Mouse (Mus musculus): ENCODE results near the gene Zfp423. TPM values are rescaled to one million over a fixed set of nuclear protein-coding genes. Genes with fewer than 3 reads are reported as not detected.

Zfp423 gene
- polyA plus RNA-seq, 1 experiment, result 31.1 TPM

- no peak for DNase-seq (ENCODE audit: low read depth)
Observed at GRCm38 (mm10) chr8:87835924-87836323, 123.5 kb downstream of the Zfp423 start.

GRCm38 (mm10) chr8:87835411-87835821, 124.0 kb downstream of the Zfp423 start:
- no peak for DNase-seq (ENCODE audit: low read depth)

GRCm38 (mm10) chr8:87834656-87835055, 124.7 kb downstream of the Zfp423 start:
- no peak for DNase-seq (ENCODE audit: low read depth)

GRCm38 (mm10) chr8:87833841-87834620, 125.4 kb downstream of the Zfp423 start:
- DNase-seq (ENCODE audit: low read depth), result no peak

DNA sequence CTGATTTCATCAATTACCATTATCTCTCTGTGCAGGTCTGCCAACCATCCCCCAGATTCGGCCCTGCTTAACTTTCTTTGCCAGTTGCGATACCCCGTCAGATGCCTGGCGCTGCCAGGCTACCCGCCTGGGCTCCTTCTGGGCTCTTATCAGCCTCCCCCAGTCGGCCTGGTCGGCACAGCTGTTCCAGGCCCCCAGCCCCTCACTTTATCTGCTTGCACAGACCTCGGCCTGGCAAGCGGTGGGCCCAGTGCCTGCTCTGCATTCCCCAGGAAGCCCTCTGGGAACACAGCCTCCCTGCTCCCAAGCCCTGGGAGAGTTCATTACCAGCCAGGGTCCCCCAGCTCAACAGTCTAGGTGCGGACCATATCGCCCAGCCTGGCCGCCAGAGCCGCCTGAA, 126.1 kb downstream of the Zfp423 start:
- DNase-seq (ENCODE audit: low read depth), result no peak

DNA sequence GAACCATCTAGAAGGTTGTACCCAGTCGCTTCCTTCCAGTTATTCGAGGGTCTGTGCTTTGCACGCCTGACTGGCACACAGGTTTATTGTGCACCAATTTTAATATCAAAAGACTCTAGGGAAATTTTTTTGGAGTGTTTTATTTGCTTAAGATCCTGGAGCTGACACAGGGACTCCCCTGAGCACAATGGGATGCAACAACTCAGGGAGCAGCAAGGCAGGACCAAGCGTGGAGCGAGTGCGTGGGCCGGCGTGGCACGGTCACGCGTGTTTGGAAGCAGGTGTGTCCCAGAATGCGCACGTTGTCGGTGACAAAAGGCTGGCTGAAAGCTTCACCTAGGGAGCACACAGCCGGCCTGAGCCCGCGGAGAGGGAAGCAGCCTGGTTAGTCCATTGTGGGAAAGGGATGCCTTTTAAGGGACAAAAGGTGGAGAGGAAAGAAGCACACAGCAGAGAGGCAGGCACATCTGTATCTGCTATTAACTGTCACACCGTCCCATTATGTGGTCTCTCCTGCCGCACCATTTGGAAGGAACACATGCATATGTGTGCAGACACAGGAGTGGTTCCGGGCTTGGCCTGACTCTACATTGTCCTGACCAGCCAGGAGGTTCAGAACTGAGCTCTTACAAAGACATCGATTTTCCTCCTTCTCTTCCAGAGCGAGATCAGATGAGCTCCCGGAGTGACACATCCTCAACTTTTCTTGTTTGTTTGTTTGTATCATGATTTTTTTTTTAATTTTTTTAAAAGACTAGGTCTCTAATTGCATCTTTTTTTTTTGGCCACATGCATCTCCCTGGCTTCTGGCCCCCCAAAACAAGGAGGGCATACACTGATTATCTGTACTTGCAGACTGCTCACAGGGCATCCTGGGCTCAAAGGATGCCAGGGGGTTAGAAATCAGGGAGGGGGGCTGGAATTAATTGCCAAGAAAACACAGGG, 126.7 kb downstream of the Zfp423 start:
- no peak for DNase-seq (ENCODE audit: low read depth)

DNA sequence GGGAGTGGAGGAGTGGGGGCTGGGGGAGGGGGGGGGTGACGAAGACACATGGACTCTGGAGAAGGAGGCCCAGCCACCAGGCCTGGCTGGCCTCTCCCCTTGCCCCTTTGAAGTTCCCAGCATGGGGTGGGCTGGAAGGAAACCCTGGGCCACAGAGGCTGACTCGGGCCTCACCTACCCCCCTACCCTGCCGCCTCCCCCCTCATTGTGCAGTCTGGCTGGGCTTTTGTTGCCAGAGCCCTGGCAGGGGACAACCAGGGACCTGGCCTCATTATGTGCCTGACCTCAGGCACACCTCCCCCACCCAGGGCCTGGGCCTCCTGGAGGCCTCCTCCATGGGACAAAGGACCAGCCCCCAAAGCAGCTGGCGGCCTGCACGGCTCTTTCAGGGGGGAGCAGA, 127.8 kb downstream of the Zfp423 start:
- DNase-seq (ENCODE audit: low read depth), result no peak

- DNase-seq (ENCODE audit: low read depth), result no peak
Observed at GRCm38 (mm10) chr8:87831116-87831515, 128.3 kb downstream of the Zfp423 start.

- DNase-seq (ENCODE audit: low read depth), result no peak
Observed at GRCm38 (mm10) chr8:87830200-87830599, 129.2 kb downstream of the Zfp423 start.

DNA sequence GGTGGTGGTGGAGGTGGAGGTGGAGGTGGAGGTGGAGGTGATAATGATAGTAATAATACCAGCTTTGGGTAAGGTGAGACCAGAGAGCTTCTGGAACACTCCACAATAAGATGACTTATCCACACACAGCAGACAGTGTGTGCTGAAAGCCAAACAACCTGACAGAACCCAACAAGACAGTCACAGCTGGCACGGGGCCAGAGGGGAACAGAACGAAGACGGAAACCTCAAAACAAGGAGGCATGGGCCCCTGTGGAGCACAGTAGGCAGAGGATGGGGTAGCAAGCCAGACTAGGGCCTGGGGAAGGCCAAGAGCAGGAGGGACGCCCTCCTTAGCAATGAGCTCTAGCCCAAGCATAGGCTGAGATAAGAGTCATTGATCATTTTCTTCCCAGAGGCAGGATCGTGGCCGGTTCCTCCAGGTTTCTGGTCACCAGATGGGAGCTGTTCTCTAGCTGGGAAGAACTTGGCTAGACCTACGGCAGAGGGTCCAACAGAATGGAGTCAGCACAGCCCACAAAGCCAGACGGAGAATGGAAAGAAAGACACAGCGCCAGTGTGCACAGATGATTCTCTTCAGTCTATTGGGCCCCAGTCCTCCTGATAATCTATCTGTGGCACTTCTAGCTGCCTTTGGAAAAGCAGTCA, 133.3 kb downstream of the Zfp423 start:
- no peak for DNase-seq (ENCODE audit: low read depth)

DNA sequence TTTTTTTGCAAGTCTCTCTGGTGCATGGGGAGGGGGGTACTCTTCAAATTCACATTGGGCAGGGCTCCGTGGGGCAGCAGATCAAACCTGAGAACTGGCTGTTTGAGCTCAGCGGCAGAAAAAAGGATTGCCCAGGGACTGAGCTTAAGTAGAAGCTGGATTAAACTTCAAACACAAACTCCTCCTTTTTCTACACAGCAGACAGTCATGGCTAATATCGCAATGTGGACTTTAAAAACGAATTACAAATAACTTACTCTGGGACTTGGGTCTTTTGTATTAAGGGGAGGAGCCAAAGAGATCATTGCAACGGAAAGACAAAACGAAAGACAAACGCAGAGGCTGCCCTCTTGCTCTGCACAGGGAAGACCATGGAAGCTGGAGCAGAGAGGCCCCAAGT, 136.2 kb downstream of the Zfp423 start:
- no peak for DNase-seq (ENCODE audit: low read depth)

DNA sequence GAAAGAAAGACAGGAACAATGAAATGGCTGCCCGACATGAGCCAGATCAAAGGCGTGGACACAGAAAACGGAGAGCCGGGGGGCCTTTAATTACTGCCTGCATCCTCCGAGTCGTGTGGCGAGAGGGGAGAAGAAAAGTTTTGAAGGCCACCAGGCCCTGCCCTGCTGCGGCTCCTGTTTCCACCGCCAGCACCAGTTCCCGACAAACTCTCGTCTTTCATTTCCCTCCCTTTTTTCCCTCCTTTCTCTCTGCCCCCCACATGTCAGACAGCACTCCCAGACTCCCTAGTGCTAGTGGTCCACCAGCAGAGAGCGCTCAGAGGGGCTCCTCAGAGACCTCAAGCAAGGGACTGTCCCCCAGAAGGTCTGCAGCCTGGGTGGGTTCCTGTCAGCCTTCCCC, 136.7 kb downstream of the Zfp423 start:
- no peak for DNase-seq (ENCODE audit: low read depth)

DNA sequence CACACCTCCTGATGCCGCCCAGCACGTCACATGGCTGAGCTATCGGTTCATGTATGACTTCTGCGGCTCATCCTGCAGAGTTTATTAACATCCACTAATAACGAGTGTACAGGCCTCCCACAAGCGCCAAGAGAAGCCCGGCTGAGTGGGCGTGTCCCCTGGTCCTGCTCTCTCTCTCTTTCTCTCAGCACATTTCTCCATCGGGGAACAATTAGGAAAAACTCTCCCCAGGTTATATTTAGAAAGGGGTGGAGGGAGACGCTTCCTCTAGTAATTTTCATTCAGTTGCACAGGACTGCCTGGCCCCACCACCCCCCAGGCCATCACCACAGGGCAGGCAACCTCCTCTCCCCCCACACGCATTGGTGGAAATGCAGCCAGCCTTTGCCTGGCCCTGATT, 137.2 kb downstream of the Zfp423 start:
- DNase-seq (ENCODE audit: low read depth), result no peak

- DNase-seq (ENCODE audit: low read depth), result no peak
Observed at GRCm38 (mm10) chr8:87821655-87822054, 137.7 kb downstream of the Zfp423 start.

- DNase-seq (ENCODE audit: low read depth), result no peak
Observed at GRCm38 (mm10) chr8:87819263-87819662, 140.1 kb downstream of the Zfp423 start.

GRCm38 (mm10) chr8:87818506-87818905, 140.9 kb downstream of the Zfp423 start:
- no peak for DNase-seq (ENCODE audit: low read depth)

GRCm38 (mm10) chr8:87816141-87816540, 143.3 kb downstream of the Zfp423 start:
- no peak for DNase-seq (ENCODE audit: low read depth)

DNA sequence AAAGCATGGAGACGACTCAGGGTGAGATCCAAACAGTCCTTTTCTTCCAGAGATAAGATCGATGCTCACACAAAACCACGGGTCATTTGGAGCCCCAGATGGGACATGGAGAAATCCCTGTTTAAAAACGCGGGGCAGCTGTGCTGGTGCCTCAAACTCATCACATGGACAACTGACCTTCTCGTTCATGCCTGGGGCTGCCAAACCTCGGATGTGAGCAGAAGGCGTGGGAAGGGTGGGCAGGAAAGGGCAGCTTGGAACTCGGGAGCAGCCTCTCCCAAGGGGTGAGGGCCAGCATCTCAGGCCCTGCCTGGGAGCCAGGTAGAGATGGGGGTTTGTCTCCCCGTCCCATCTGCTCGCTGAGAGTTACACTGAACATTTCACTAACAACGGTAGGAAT, 146.7 kb downstream of the Zfp423 start:
- DNase-seq (ENCODE audit: low read depth), result no peak

GRCm38 (mm10) chr8:87812069-87812449, 147.3 kb downstream of the Zfp423 start:
- DNase-seq (ENCODE audit: low read depth), result no peak

DNA sequence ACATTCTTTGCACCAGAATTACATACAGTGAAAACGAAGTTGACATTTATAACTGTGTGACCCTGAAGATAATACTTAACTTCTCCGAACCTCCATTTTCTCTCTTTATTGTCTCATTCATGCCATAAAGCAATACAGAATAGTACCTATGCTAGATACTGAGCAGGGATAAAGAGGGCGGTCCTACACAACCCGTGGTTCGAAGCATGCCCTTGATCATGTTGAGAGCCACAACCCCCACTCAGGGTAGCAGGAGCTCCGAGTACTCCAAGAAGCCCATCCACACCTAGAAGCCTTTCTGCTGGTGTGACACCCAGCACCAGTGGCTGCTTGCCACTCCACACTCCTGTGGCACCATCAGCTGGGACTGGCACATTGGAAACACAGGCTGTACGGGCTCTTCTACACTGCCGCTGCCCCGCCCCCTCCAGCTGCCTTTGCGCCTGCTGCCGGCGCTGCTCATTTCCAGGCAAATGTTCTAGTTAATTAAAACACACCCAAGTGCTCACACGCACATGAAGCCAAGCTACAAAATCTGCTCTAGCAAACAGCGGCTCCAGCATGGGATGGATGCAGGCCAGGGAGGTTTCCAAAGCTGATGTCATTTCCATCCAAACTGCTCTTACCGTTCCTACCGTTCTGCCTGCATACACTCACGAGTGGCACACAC, 147.9 kb downstream of the Zfp423 start:
- DNase-seq (ENCODE audit: low read depth), result no peak

GRCm38 (mm10) chr8:87810771-87811170, 148.6 kb downstream of the Zfp423 start:
- no peak for DNase-seq (ENCODE audit: low read depth)

Measured in gonadal fat pad, adult 2 months (tissue).